Mouse (Mus musculus) limb, embryonic 13.5 days (tissue): ENCODE results near the gene Wiz. TPM values are rescaled to one million over a fixed set of nuclear protein-coding genes. Genes with fewer than 3 reads are reported as not detected.

ENCODE experiments used
- ATAC-seq: fragments of 200-750 bp; cut with Nextera tagmentation; 2 replicates; pipeline ENCODE4 v1.8.0; 2017; ENCODE audit warnings: low read depth, moderate number of reproducible peaks, moderate TSS enrichment; ENCODE audit not compliant: low FRiP score
- H3K27ac ChIP-seq: fragments of 300-500 bp; sonication (generic); 2 replicates; pipeline ENCODE4 v1.5.1; 2015; ENCODE audit warnings: inconsistent platforms, mild to moderate bottlenecking, moderate library complexity
- H3K27me3 ChIP-seq: fragments of 300-500 bp; sonication (generic); 2 replicates; pipeline ENCODE4 v1.6.1; 2015; ENCODE audit warnings: mild to moderate bottlenecking, inconsistent platforms
- H3K36me3 ChIP-seq: fragments of 300-500 bp; sonication (generic); 2 replicates; pipeline ENCODE4 v1.6.1; 2015; ENCODE audit warnings: inconsistent platforms, mild to moderate bottlenecking, moderate library complexity
- H3K4me1 ChIP-seq: fragments of 300-500 bp; sonication (generic); 2 replicates; pipeline ENCODE4 v1.6.1; 2015; ENCODE audit warnings: inconsistent platforms
- H3K4me2 ChIP-seq: fragments of 300-500 bp; sonication (generic); replicated peaks from 2 replicates; pipeline ENCODE4 v1.6.1; 2015; ENCODE audit warnings: inconsistent platforms, mild to moderate bottlenecking, moderate library complexity
- H3K4me3 ChIP-seq: fragments of 300-500 bp; sonication (generic); 2 replicates; pipeline ENCODE4 v1.5.1; 2015; ENCODE audit warnings: moderate library complexity, mild to moderate bottlenecking, inconsistent platforms
- H3K9ac ChIP-seq: fragments of 300-500 bp; sonication (generic); 2 replicates; pipeline ENCODE4 v1.6.1; 2015; ENCODE audit warnings: mild to moderate bottlenecking, inconsistent platforms
- H3K9me3 ChIP-seq: fragments of 300-500 bp; sonication (generic); 2 replicates; pipeline ENCODE4 v1.6.1; 2016; ENCODE audit warnings: inconsistent platforms
- WGBS: fragments of 180-500 bp; shearing (Covaris S2); methylation state at CpG from one replicate; pipeline ENCODE4 v1.1.7; 2015; 5-methylcytosine and 5-hydroxymethylcytosine counted together
- polyA plus RNA-seq: library from polyadenylated mRNA; unstranded; fragments of >200 nt; fragmentation: Nextera tagmentation; extraction: Ambion mirVana; gene quantifications from 2 replicates; pipeline ENCODE4 v1.2.1, GENCODE M21; 2015

The Wiz gene
- polyA plus RNA-seq, 1 experiment from 2014 or later = 25.2 TPM

GRCm38 (mm10) chr17:32335869-32336268 is 53.4 kb downstream of the Wiz start:
- no peaks in the 10 kb centered on the region for H3K27me3 ChIP-seq
- 77% methylated on average over 2 of the region's 2 CpGs for WGBS
- no peak for ATAC-seq
- no peaks in the 10 kb centered on the region for H3K9me3 ChIP-seq
- no peak overlapping the region for H3K9ac ChIP-seq
- peaks cover 86% of the 10 kb centered on the region for H3K36me3 ChIP-seq
- no peaks in the 10 kb centered on the region for H3K4me1 ChIP-seq
- no peak overlapping the region for H3K4me3 ChIP-seq
- H3K4me2 ChIP-seq = no peak overlapping the region
- H3K27ac ChIP-seq = no peak overlapping the region

GRCm38 (mm10) chr17:32334921-32335320 is 54.3 kb downstream of the Wiz start:
- H3K27me3 ChIP-seq = no peaks in the 10 kb centered on the region
- no peak overlapping the region for H3K4me2 ChIP-seq
- H3K4me3 ChIP-seq = no peak overlapping the region
- no peaks in the 10 kb centered on the region for H3K4me1 ChIP-seq
- no peak overlapping the region for H3K9ac ChIP-seq
- no peak overlapping the region for H3K27ac ChIP-seq
- WGBS = 97% methylated on average over 12 of the region's 12 CpGs
- ATAC-seq = no peak
- H3K36me3 ChIP-seq = peaks cover 94% of the 10 kb centered on the region
- H3K9me3 ChIP-seq = no peaks in the 10 kb centered on the region

- Histone ChIP-seq H3K4me1 (no peaks in the 10 kb centered on the region), H3K27ac (no peak overlapping the region), H3K4me2 (no peak overlapping the region), H3K4me3 (no peak overlapping the region), H3K36me3 (peaks cover 95% of the 10 kb centered on the region), H3K27me3 (no peaks in the 10 kb centered on the region), H3K9me3 (no peaks in the 10 kb centered on the region), H3K9ac (no peak overlapping the region)
- WGBS = 89% methylated on average over 31 of the region's 31 CpGs
- ATAC-seq = no peak
Measured at GRCm38 (mm10) chr17:32333675-32334303, 55.5 kb downstream of the Wiz start.

GRCm38 (mm10) chr17:32327501-32327900 is 61.7 kb downstream of the Wiz start:
- H3K9ac ChIP-seq = no peak overlapping the region
- H3K4me1 ChIP-seq = no peaks in the 10 kb centered on the region
- peaks cover 85% of the 10 kb centered on the region for H3K36me3 ChIP-seq
- no peak overlapping the region for H3K4me2 ChIP-seq
- no peak overlapping the region for H3K27ac ChIP-seq
- H3K9me3 ChIP-seq = no peaks in the 10 kb centered on the region
- no peak overlapping the region for H3K4me3 ChIP-seq
- ATAC-seq = no peak
- no peaks in the 10 kb centered on the region for H3K27me3 ChIP-seq

GRCm38 (mm10) chr17:32322809-32323208 is 66.4 kb downstream of the Wiz start:
- H3K9me3 ChIP-seq = no peaks in the 10 kb centered on the region
- no peak overlapping the region for H3K9ac ChIP-seq
- no peak overlapping the region for H3K4me3 ChIP-seq
- peaks cover 23% of the 10 kb centered on the region for H3K4me1 ChIP-seq
- no peak for ATAC-seq
- no peak overlapping the region for H3K27ac ChIP-seq
- H3K4me2 ChIP-seq = no peak overlapping the region
- peaks cover 44% of the 10 kb centered on the region for H3K36me3 ChIP-seq
- 91% methylated on average over 1 of the region's 1 CpGs for WGBS
- no peaks in the 10 kb centered on the region for H3K27me3 ChIP-seq

- Histone ChIP-seq H3K4me2 (peak overlapping the region; percentile 92), H3K27me3 (no peaks in the 10 kb centered on the region), H3K9ac (peak overlapping the region; percentile 94), H3K36me3 (peaks cover 45% of the 10 kb centered on the region), H3K4me3 (peak overlapping the region; percentile 87), H3K4me1 (peaks cover 23% of the 10 kb centered on the region), H3K27ac (peak overlapping the region; percentile 85), H3K9me3 (no peaks in the 10 kb centered on the region)
- WGBS = 15% methylated on average over 6 of the region's 6 CpGs
- no peak for ATAC-seq
Measured at GRCm38 (mm10) chr17:32321836-32322235, 67.4 kb downstream of the Wiz start.

GRCm38 (mm10) chr17:32321390-32321734 is 67.9 kb downstream of the Wiz start:
- no peaks in the 10 kb centered on the region for H3K9me3 ChIP-seq
- peak overlapping the region; percentile 94 for H3K9ac ChIP-seq
- no peaks in the 10 kb centered on the region for H3K27me3 ChIP-seq
- H3K36me3 ChIP-seq = peaks cover 45% of the 10 kb centered on the region
- WGBS = 0% methylated on average over 23 of the region's 23 CpGs
- ATAC-seq = peak; percentile 75
- peak overlapping the region; percentile 92 for H3K4me2 ChIP-seq
- H3K4me3 ChIP-seq = peak overlapping the region; percentile 87
- H3K4me1 ChIP-seq = peaks cover 23% of the 10 kb centered on the region
- peak overlapping the region; percentile 85 for H3K27ac ChIP-seq

GRCm38 (mm10) chr17:32320597-32321389 is 68.4 kb downstream of the Wiz start, which contains the start of gene Akap8:
Gene Akap8, minus strand, starts transcription at chr17:32321238.
- H3K4me3 ChIP-seq = peak within 1 kb of the TSS; percentile 87
- peak within 1 kb of the TSS; percentile 94 for H3K9ac ChIP-seq
- peak within 1 kb of the TSS; percentile 92 for H3K4me2 ChIP-seq
- H3K4me1 ChIP-seq = peaks cover 23% of the 10 kb centered on the region
- H3K27ac ChIP-seq = peak within 1 kb of the TSS; percentile 95
- H3K36me3 ChIP-seq = peaks cover 45% of the 10 kb centered on the region
- under 1% methylated on average over 83 of the region's 83 CpGs for WGBS
- H3K9me3 ChIP-seq = no peaks in the 10 kb centered on the region
- H3K27me3 ChIP-seq = no peaks in the 10 kb centered on the region
- ATAC-seq = peak; percentile 98

- H3K4me2 ChIP-seq = peak overlapping the region; percentile 92
- WGBS = under 1% methylated on average over 7 of the region's 7 CpGs
- peaks cover 23% of the 10 kb centered on the region for H3K4me1 ChIP-seq
- H3K36me3 ChIP-seq = peaks cover 47% of the 10 kb centered on the region
- peak overlapping the region; percentile 95; the same call in 1 of the 2 replicates for H3K27ac ChIP-seq
- peak overlapping the region; percentile 94 for H3K9ac ChIP-seq
- no peaks in the 10 kb centered on the region for H3K27me3 ChIP-seq
- H3K4me3 ChIP-seq = peak overlapping the region; percentile 87
- H3K9me3 ChIP-seq = no peaks in the 10 kb centered on the region
- no peak for ATAC-seq
Measured at GRCm38 (mm10) chr17:32319950-32320349, 69.3 kb downstream of the Wiz start.

GRCm38 (mm10) chr17:32317708-32318107 is 71.5 kb downstream of the Wiz start:
- peaks cover 54% of the 10 kb centered on the region for H3K36me3 ChIP-seq
- H3K4me2 ChIP-seq = no peak overlapping the region
- no peak overlapping the region for H3K4me3 ChIP-seq
- WGBS = 83% methylated on average over 3 of the region's 3 CpGs
- H3K9me3 ChIP-seq = no peaks in the 10 kb centered on the region
- H3K9ac ChIP-seq = no peak overlapping the region
- no peak for ATAC-seq
- H3K27me3 ChIP-seq = no peaks in the 10 kb centered on the region
- H3K27ac ChIP-seq = no peak overlapping the region
- H3K4me1 ChIP-seq = peaks cover 23% of the 10 kb centered on the region

- WGBS = 97% methylated on average over 8 of the region's 8 CpGs
- no peak for ATAC-seq
- Histone ChIP-seq H3K9me3 (no peaks in the 10 kb centered on the region), H3K4me3 (no peak overlapping the region), H3K4me2 (no peak overlapping the region), H3K9ac (no peak overlapping the region), H3K27me3 (no peaks in the 10 kb centered on the region), H3K27ac (no peak overlapping the region), H3K36me3 (peaks cover 61% of the 10 kb centered on the region), H3K4me1 (peaks cover 20% of the 10 kb centered on the region)
Measured at GRCm38 (mm10) chr17:32317032-32317431, 72.2 kb downstream of the Wiz start.

GRCm38 (mm10) chr17:32315560-32315959 is 73.7 kb downstream of the Wiz start:
- 95% methylated on average over 5 of the region's 5 CpGs for WGBS
- Histone ChIP-seq H3K9ac (no peak overlapping the region), H3K27me3 (no peaks in the 10 kb centered on the region), H3K9me3 (no peaks in the 10 kb centered on the region), H3K4me3 (no peak overlapping the region), H3K4me1 (peaks cover 15% of the 10 kb centered on the region), H3K27ac (no peak overlapping the region), H3K36me3 (peaks cover 75% of the 10 kb centered on the region), H3K4me2 (no peak overlapping the region)
- no peak for ATAC-seq
